ENCODE assay signal across 16 mouse cellular contexts in the genomic region with DNA sequence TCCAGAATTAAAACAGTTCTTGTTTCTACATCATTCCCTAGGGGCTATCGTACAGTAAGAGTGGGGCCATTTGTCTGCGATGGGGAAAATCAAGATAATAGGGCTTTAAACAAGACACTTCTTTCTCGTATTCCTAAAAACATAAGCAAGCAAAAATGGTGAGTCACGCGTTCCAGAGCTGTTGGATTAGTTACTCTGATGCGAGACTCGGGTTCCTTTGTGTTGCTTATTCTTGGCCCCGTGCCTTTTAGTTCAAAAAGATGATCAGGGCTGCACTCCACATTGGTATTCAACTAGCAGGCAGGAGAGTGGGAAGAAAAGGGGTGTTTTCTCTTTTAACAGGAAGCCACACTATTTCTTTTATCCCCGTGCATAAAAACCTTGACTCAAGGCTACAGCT. TPM values are rescaled to one million over a fixed set of nuclear protein-coding genes. Genes with fewer than 3 reads are reported as not detected.
A peak's percentile ranks its signal among the peaks of the same experiment; 100 is the strongest.
DNase-seq lines count a peak whose midpoint lies in the region; ATAC-seq and TF ChIP-seq lines count a peak whose summit lies in the region.
"Had no signal": no experiment of that assay in that cellular context is flagged by ENCODE, and none has a peak within 500 bp of the region (broad histone marks: within the 10 kb centered on the region; RNA-seq: fewer than 3 reads in every experiment).

No protein-coding gene starts in this region.

- peak; percentile 22 for DNase-seq in forebrain, postnatal 0 days
- DNase-seq in hindbrain, postnatal 0 days (ENCODE audit: low spot score), result peak; percentile 25
- peak; percentile 75 for DNase-seq in Muller cell, postnatal 12 days (ENCODE audit: inconsistent ontology term)
- DNase-seq in ovary, postnatal 36 days (ENCODE audit: low spot score), result no peak
- DNase-seq: cerebellum, adult 11-12 months; cerebellum, postnatal 25 days; kidney, adult 9 months; kidney, postnatal 4 days; lung, adult 18-20 months had no signal

- no peak overlapping the region for H3K27ac ChIP-seq in forebrain, postnatal 0 days (ENCODE audit: low read depth, low read length)
- no peak overlapping the region for H3K27ac ChIP-seq in forebrain, embryonic 16.5 days (ENCODE audit: low read length)
- peak overlapping the region; percentile 49 for H3K27ac ChIP-seq in hindbrain, postnatal 0 days
- no peak overlapping the region for H3K27ac ChIP-seq in hindbrain, embryonic 13.5 days
- H3K27ac ChIP-seq in embryonic fibroblast, embryonic 13.5 days (ENCODE audit: insufficient read depth, low read length), result 0 out of 2 replicates have a peak overlapping the region, but pooled peaks have one; percentile 59
- H3K27ac ChIP-seq: heart, embryonic 15.5 days had no signal

- no peak for TF ChIP-seq CTCF in forebrain, postnatal 0 days (IDR thresholded peaks at IDR 0.05; ENCODE audit: low read depth)
- TF ChIP-seq CTCF in hindbrain, postnatal 0 days (IDR thresholded peaks at IDR 0.05; ENCODE audit: low read depth), result no peak
- no peak for TF ChIP-seq CTCF in embryonic fibroblast, embryonic 13.5 days (IDR thresholded peaks at IDR 0.05; ENCODE audit: borderline replicate concordance, insufficient read depth, low read length)

- no peaks in the 10 kb centered on the region for H3K9me3 ChIP-seq in forebrain, postnatal 0 days (ENCODE audit: low read length)
- no peaks in the 10 kb centered on the region for H3K9me3 ChIP-seq in forebrain, embryonic 16.5 days (ENCODE audit: control insufficient read depth, low read length)
- no peaks in the 10 kb centered on the region for H3K9me3 ChIP-seq in hindbrain, postnatal 0 days (ENCODE audit: low read length)
- H3K9me3 ChIP-seq in hindbrain, embryonic 13.5 days, result no peaks in the 10 kb centered on the region
- H3K9me3 ChIP-seq: heart, embryonic 15.5 days had no signal

- no peaks in the 10 kb centered on the region for H3K36me3 ChIP-seq in forebrain, postnatal 0 days (ENCODE audit: insufficient read depth)
- H3K36me3 ChIP-seq in forebrain, embryonic 16.5 days (ENCODE audit: control insufficient read depth, insufficient read depth), result no peaks in the 10 kb centered on the region
- H3K36me3 ChIP-seq in hindbrain, postnatal 0 days (ENCODE audit: insufficient read depth, low read length), result no peaks in the 10 kb centered on the region
- no peaks in the 10 kb centered on the region for H3K36me3 ChIP-seq in hindbrain, embryonic 13.5 days
- H3K36me3 ChIP-seq: heart, embryonic 15.5 days had no signal

- no peaks in the 10 kb centered on the region for H3K27me3 ChIP-seq in forebrain, postnatal 0 days (ENCODE audit: insufficient read depth, low read length)
- H3K27me3 ChIP-seq in forebrain, embryonic 16.5 days (replicated peaks; ENCODE audit: control insufficient read depth, insufficient read depth, low read length), result no peaks in the 10 kb centered on the region
- H3K27me3 ChIP-seq in hindbrain, postnatal 0 days (ENCODE audit: insufficient read depth, low read length), result no peaks in the 10 kb centered on the region
- H3K27me3 ChIP-seq in hindbrain, embryonic 13.5 days, result no peaks in the 10 kb centered on the region
- H3K27me3 ChIP-seq: heart, embryonic 15.5 days had no signal

- 16% methylated on average over 9 of the region's 9 CpGs for WGBS in forebrain, postnatal 0 days
- WGBS in forebrain, embryonic 16.5 days, result 17% methylated on average over 9 of the region's 9 CpGs
- 44% methylated on average over 9 of the region's 9 CpGs for WGBS in hindbrain, postnatal 0 days
- 57% methylated on average over 9 of the region's 9 CpGs for WGBS in hindbrain, embryonic 13.5 days

- no peak overlapping the region for H3K4me2 ChIP-seq in forebrain, postnatal 0 days (ENCODE audit: low read depth)
- H3K4me2 ChIP-seq in forebrain, embryonic 16.5 days (ENCODE audit: low read length), result no peak overlapping the region
- H3K4me2 ChIP-seq in hindbrain, postnatal 0 days (ENCODE audit: low read depth, low read length), result 0 out of 2 replicates have a peak overlapping the region, but pooled peaks have one; percentile 7
- H3K4me2 ChIP-seq in hindbrain, embryonic 13.5 days, result no peak overlapping the region
- H3K4me2 ChIP-seq: heart, embryonic 15.5 days had no signal

- no peak overlapping the region for H3K9ac ChIP-seq in forebrain, postnatal 0 days
- H3K9ac ChIP-seq in forebrain, embryonic 16.5 days (replicated peaks; ENCODE audit: low read depth, low read length), result no peak overlapping the region
- no peak overlapping the region for H3K9ac ChIP-seq in hindbrain, postnatal 0 days (replicated peaks; ENCODE audit: low read length)
- H3K9ac ChIP-seq in hindbrain, embryonic 13.5 days, result no peak overlapping the region
- H3K9ac ChIP-seq: heart, embryonic 15.5 days had no signal

- no peak overlapping the region for H3K4me3 ChIP-seq in forebrain, postnatal 0 days (ENCODE audit: low read depth, low read length)
- H3K4me3 ChIP-seq in forebrain, embryonic 16.5 days (replicated peaks; ENCODE audit: low read length), result no peak overlapping the region
- no peak overlapping the region for H3K4me3 ChIP-seq in hindbrain, postnatal 0 days (ENCODE audit: low read length)
- no peak overlapping the region for H3K4me3 ChIP-seq in hindbrain, embryonic 13.5 days
- no peak overlapping the region for H3K4me3 ChIP-seq in embryonic fibroblast, embryonic 13.5 days (ENCODE audit: insufficient read depth, low read length)
- H3K4me3 ChIP-seq: heart, embryonic 15.5 days had no signal

- ATAC-seq in forebrain, postnatal 0 days, result peak; percentile 38; the same call in 1 of the 2 replicates
- no peak for ATAC-seq in forebrain, embryonic 16.5 days
- no peak for ATAC-seq in hindbrain, postnatal 0 days
- ATAC-seq in hindbrain, embryonic 13.5 days (ENCODE audit: low FRiP score), result no peak

- H3K4me1 ChIP-seq in forebrain, postnatal 0 days (ENCODE audit: insufficient read depth), result peaks cover 6% of the 10 kb centered on the region; the same call in 1 of the 2 replicates
- H3K4me1 ChIP-seq in forebrain, embryonic 16.5 days (replicated peaks; ENCODE audit: control insufficient read depth, insufficient read depth, low read length), result peaks cover 8% of the 10 kb centered on the region
- H3K4me1 ChIP-seq in hindbrain, postnatal 0 days (ENCODE audit: insufficient read depth, low read length), result no peaks in the 10 kb centered on the region; the same call in 1 of the 2 replicates
- H3K4me1 ChIP-seq in hindbrain, embryonic 13.5 days (replicated peaks), result peaks cover 6% of the 10 kb centered on the region
- H3K4me1 ChIP-seq in embryonic fibroblast, embryonic 13.5 days (ENCODE audit: control insufficient read depth, insufficient read depth, low read length), result peaks cover 8% of the 10 kb centered on the region

- TF ChIP-seq POLR2A in embryonic fibroblast, embryonic 13.5 days (IDR thresholded peaks at IDR 0.05; ENCODE audit: low read depth, low read length), result no peak

RNA-seq across cellular contexts. Expression of gene Arhgef33, which starts 4.6 kb away (rescaled TPM):
- total RNA-seq in forebrain, postnatal 0 days (2014; rRNA removed), result 1.5 and 6.2 TPM in 2 replicates
- polyA plus RNA-seq in forebrain, postnatal 0 days (2015; fragmentation: Nextera tagmentation; extraction: Ambion mirVana), result 1.6 and 1.8 TPM in 2 replicates
- 1.0 and 1.2 TPM in 2 replicates for polyA plus RNA-seq in forebrain, embryonic 16.5 days (2015; fragmentation: Nextera tagmentation; extraction: Ambion mirVana)
- total RNA-seq in hindbrain, postnatal 0 days (2014; rRNA removed), result 28.4 and 38.2 TPM in 2 replicates
- polyA plus RNA-seq in hindbrain, postnatal 0 days (2015; fragmentation: Nextera tagmentation; extraction: Ambion mirVana), result 9.0 and 11.1 TPM in 2 replicates
- polyA plus RNA-seq in hindbrain, embryonic 13.5 days (2015; fragmentation: Nextera tagmentation; extraction: Ambion mirVana), result 1.2 and 1.5 TPM in 2 replicates
- polyA plus RNA-seq in embryonic fibroblast, embryonic 13.5 days (2011; ENCODE audit: insufficient read length, low read depth, missing spikeins), result 1.1 TPM in 1 of 2 replicates, not detected in the other
- total RNA-seq: liver, adult 2 months; megakaryocyte-erythroid progenitor cell, adult 5-6 weeks had no signal
- polyA plus RNA-seq: C2C12; liver, adult 2 months had no signal

RNA-seq across cellular contexts. Expression of gene Dhx57, which starts 21.5 kb away (rescaled TPM):
- 72.1 and 72.4 TPM in 2 replicates for total RNA-seq in forebrain, postnatal 0 days (2014; rRNA removed)
- polyA plus RNA-seq in forebrain, postnatal 0 days (2015; fragmentation: Nextera tagmentation; extraction: Ambion mirVana), result 26.1 and 33.7 TPM in 2 replicates
- polyA plus RNA-seq in forebrain, embryonic 16.5 days (2015; fragmentation: Nextera tagmentation; extraction: Ambion mirVana), result 54.4 and 56.7 TPM in 2 replicates
- total RNA-seq in hindbrain, postnatal 0 days (2014; rRNA removed), result 51.2 and 54.3 TPM in 2 replicates
- 30.0 and 31.5 TPM in 2 replicates for polyA plus RNA-seq in hindbrain, postnatal 0 days (2015; fragmentation: Nextera tagmentation; extraction: Ambion mirVana)
- 44.4 and 45.3 TPM in 2 replicates for polyA plus RNA-seq in hindbrain, embryonic 13.5 days (2015; fragmentation: Nextera tagmentation; extraction: Ambion mirVana)
- polyA plus RNA-seq in embryonic fibroblast, embryonic 13.5 days (2011; ENCODE audit: insufficient read length, low read depth, missing spikeins), result 24.2 and 25.8 TPM in 2 replicates

RNA-seq across cellular contexts. Expression of gene Morn2, which starts 21.8 kb away (rescaled TPM):
- 26.4 and 33.2 TPM in 2 replicates for total RNA-seq in forebrain, postnatal 0 days (2014; rRNA removed)
- 42.2 and 47.8 TPM in 2 replicates for polyA plus RNA-seq in forebrain, postnatal 0 days (2015; fragmentation: Nextera tagmentation; extraction: Ambion mirVana)
- polyA plus RNA-seq in forebrain, embryonic 16.5 days (2015; fragmentation: Nextera tagmentation; extraction: Ambion mirVana), result 40.8 and 42.8 TPM in 2 replicates
- total RNA-seq in hindbrain, postnatal 0 days (2014; rRNA removed), result 13.4 and 17.1 TPM in 2 replicates
- 54.5 and 56.3 TPM in 2 replicates for polyA plus RNA-seq in hindbrain, postnatal 0 days (2015; fragmentation: Nextera tagmentation; extraction: Ambion mirVana)
- polyA plus RNA-seq in hindbrain, embryonic 13.5 days (2015; fragmentation: Nextera tagmentation; extraction: Ambion mirVana), result 53.2 and 55.3 TPM in 2 replicates
- 9.1 and 10.6 TPM in 2 replicates for polyA plus RNA-seq in embryonic fibroblast, embryonic 13.5 days (2011; ENCODE audit: insufficient read length, low read depth, missing spikeins)

Comparison
In these comparisons a context has a peak if more than half of its experiments do, and no peak if none do; other contexts are left out.
1. H3K27ac ChIP-seq: peak in hindbrain, postnatal 0 days (single experiment) and embryonic fibroblast, embryonic 13.5 days (single experiment); none in forebrain, postnatal 0 days (single experiment), forebrain, embryonic 16.5 days (single experiment) and hindbrain, embryonic 13.5 days (single experiment).